21 mouse cellular contexts compared by ENCODE assay signal in genomic region chr11:80878026-80878425, GRCm38 (mm10). TPM values are rescaled to one million over a fixed set of nuclear protein-coding genes. Genes with fewer than 3 reads are reported as not detected.
"Had no signal": no experiment of that assay in that cellular context is flagged by ENCODE, and none has a peak within 500 bp of the region (broad histone marks: within the 10 kb centered on the region; RNA-seq: fewer than 3 reads in every experiment).

No protein-coding gene starts in this region.

- H3K4me3 ChIP-seq: limb, embryonic 15.5 days; liver, embryonic 12.5 days; lung, embryonic 15.5 days; midbrain, embryonic 10.5 days; myocyte; neural tube, embryonic 15.5 days had no signal

- H3K9ac ChIP-seq: limb, embryonic 15.5 days; liver, embryonic 12.5 days; lung, embryonic 15.5 days; neural tube, embryonic 15.5 days had no signal

- H3K4me2 ChIP-seq: limb, embryonic 15.5 days; liver, embryonic 12.5 days; lung, embryonic 15.5 days; neural tube, embryonic 15.5 days had no signal

- H3K9me3 ChIP-seq: limb, embryonic 15.5 days; liver, embryonic 12.5 days; lung, embryonic 15.5 days; midbrain, embryonic 10.5 days; neural tube, embryonic 15.5 days had no signal

- H3K4me1 ChIP-seq: midbrain, embryonic 10.5 days had no signal

- H3K27ac ChIP-seq: limb, embryonic 15.5 days; liver, embryonic 12.5 days; lung, embryonic 15.5 days; midbrain, embryonic 10.5 days had no signal

- H3K27me3 ChIP-seq: limb, embryonic 15.5 days; lung, embryonic 15.5 days; neural tube, embryonic 15.5 days had no signal

- DNase-seq: kidney, postnatal 14 days; midbrain, embryonic 14.5 days; right cerebral cortex, postnatal 25 days; thymus, postnatal 36 days had no signal

- ATAC-seq: liver, embryonic 12.5 days had no signal

- H3K36me3 ChIP-seq: limb, embryonic 15.5 days; liver, embryonic 12.5 days; lung, embryonic 15.5 days; midbrain, embryonic 10.5 days had no signal

RNA-seq across cellular contexts. Expression of gene Spaca3, which starts 19.9 kb away (rescaled TPM):
- total RNA-seq: layer of hippocampus, postnatal 25 days; left cerebral cortex, adult 8-10 months; left cerebral cortex, postnatal 25 days; megakaryocyte, adult 5-6 weeks had no signal
- polyA plus RNA-seq: large intestine, adult 2 months; limb, embryonic 11.5 days; limb, embryonic 15.5 days; liver, embryonic 12.5 days; liver, embryonic 16.5 days; lung, embryonic 15.5 days; midbrain, embryonic 10.5 days; midbrain, embryonic 14.5 days; myocyte; neural tube, embryonic 11.5 days; neural tube, embryonic 15.5 days; small intestine, adult 2 months; stomach, embryonic 16.5 days; thymus, postnatal 0 days had no signal
